Mouse (Mus musculus) retina, postnatal 1 day (tissue): ENCODE measurements around the gene Gm11549.

Experiments
- DNase-seq: peaks from one replicate; pipeline ENCODE4 v3.0.0-alpha.2; 2012

Gm11549 gene

GRCm38 (mm10) chr3:36476261-36477155 lies 45.1 kb downstream of the Gm11549 start:
- DNase-seq, result no peak

GRCm38 (mm10) chr3:36475532-36476087 lies 46.0 kb downstream of the Gm11549 start, which contains the start of the genes Anxa5 and 1810062G17Rik:
TSS of gene Anxa5 (minus strand) at chr3:36475894.
TSS of gene 1810062G17Rik (plus strand) at chr3:36475937.
- DNase-seq, result peak; percentile 98

- DNase-seq, result no peak
These were observed 46.6 kb downstream of the Gm11549 start for GRCm38 (mm10) chr3:36474938-36475483.

DNA sequence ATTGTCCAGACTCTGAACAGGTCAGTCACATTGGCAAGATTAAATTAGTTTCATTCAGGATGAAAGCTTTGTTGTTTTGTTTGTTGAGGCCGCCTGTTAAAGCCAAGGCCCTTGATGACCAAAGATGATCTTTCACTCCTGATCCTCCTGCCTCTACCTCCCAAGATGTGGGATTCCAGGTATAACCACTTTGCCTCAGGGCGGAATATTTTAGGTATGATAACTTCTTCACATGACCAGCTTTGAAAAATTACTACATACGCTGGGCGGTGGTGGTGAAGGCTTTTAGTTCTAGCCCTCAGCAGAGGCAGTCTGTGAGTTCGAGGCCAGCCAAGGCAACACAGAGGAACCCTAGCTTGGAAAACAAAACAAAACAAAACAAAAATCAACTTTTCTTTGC lies 47.2 kb downstream of the Gm11549 start:
- DNase-seq, result no peak

GRCm38 (mm10) chr3:36473222-36473621 lies 48.4 kb downstream of the Gm11549 start:
- DNase-seq, result no peak

- no peak for DNase-seq
These were observed 49.8 kb downstream of the Gm11549 start for GRCm38 (mm10) chr3:36471856-36472255.

- peak; percentile 53 for DNase-seq
These were observed 52.7 kb downstream of the Gm11549 start for GRCm38 (mm10) chr3:36468871-36469270.

GRCm38 (mm10) chr3:36467632-36468031 lies 54.0 kb downstream of the Gm11549 start:
- no peak for DNase-seq

GRCm38 (mm10) chr3:36465538-36465937 lies 56.1 kb downstream of the Gm11549 start:
- no peak for DNase-seq
